Mouse (Mus musculus) liver, embryonic 14.5 days (tissue): ENCODE results near the gene Aldh5a1. TPM values are rescaled to one million over a fixed set of nuclear protein-coding genes. Genes with fewer than 3 reads are reported as not detected.

Experiments
- ATAC-seq: fragments of 200-750 bp; cut with Nextera tagmentation; 2 replicates; pipeline ENCODE4 v1.8.0; 2017; ENCODE audit warnings: moderate number of reproducible peaks, mild to moderate bottlenecking, moderate library complexity; ENCODE audit not compliant: insufficient read depth
- DNase-seq, 3 experiments: peaks; one replicate each; pipeline ENCODE4 v3.0.0-alpha.2; 2012 to 2013; ENCODE audit warnings: low read depth in 3 of 3, low spot score in 3 of 3
- H3K27ac ChIP-seq: fragments of 300-500 bp; sonication (generic); 2 replicates; pipeline ENCODE4 v1.5.1; 2014; ENCODE audit warnings: moderate library complexity, mild to moderate bottlenecking, control low read depth, inconsistent platforms
- H3K27me3 ChIP-seq: fragments of 300-500 bp; sonication (generic); 2 replicates; pipeline ENCODE4 v1.6.1; 2014; ENCODE audit warnings: mild to moderate bottlenecking, low read length, moderate library complexity; ENCODE audit not compliant: control insufficient read depth, insufficient read depth
- H3K36me3 ChIP-seq: fragments of 300-500 bp; sonication (generic); replicated peaks from 2 replicates; pipeline ENCODE4 v1.6.1; 2014; ENCODE audit warnings: low read depth; ENCODE audit not compliant: control insufficient read depth, insufficient read depth
- H3K4me1 ChIP-seq, 2 experiments: fragments of 200-500 bp in 1 of 2; fragments of 300-500 bp in 1 of 2; sonication (generic) in 1 of 2; replicated peaks; 2 replicates each; pipeline ENCODE4 v1.6.1; 2012 to 2014; ENCODE audit warnings: antibody characterized with exemption in 1 of 2, inconsistent platforms in 1 of 2, low read length in 1 of 2; ENCODE audit not compliant: control insufficient read depth in 2 of 2, insufficient read depth in 2 of 2
- H3K4me2 ChIP-seq: fragments of 300-500 bp; sonication (generic); 2 replicates; pipeline ENCODE4 v1.6.1; 2014; ENCODE audit warnings: low read depth, mild to moderate bottlenecking, control low read depth, moderate library complexity
- H3K4me3 ChIP-seq, 2 experiments: fragments of 200-500 bp in 1 of 2; fragments of 300-500 bp in 1 of 2; sonication (generic) in 1 of 2; 2 replicates each; pipeline ENCODE4 v1.5.1; 2012 to 2014; ENCODE audit warnings: low read depth in 2 of 2, low read length in 2 of 2, mild to moderate bottlenecking in 2 of 2, control low read depth in 1 of 2, inconsistent platforms in 1 of 2, moderate library complexity in 1 of 2; ENCODE audit not compliant: insufficient read depth in 1 of 2
- H3K9ac ChIP-seq: fragments of 300-500 bp; sonication (generic); replicated peaks from 2 replicates; pipeline ENCODE4 v1.6.1; 2014; ENCODE audit warnings: mild to moderate bottlenecking, control low read depth, moderate library complexity
- H3K9me3 ChIP-seq: fragments of 300-500 bp; sonication (generic); 2 replicates; pipeline ENCODE4 v1.6.1; 2016; ENCODE audit warnings: low read length, mixed read lengths; ENCODE audit not compliant: control insufficient read depth
- CTCF ChIP-seq: IDR thresholded peaks from 2 replicates; pipeline ENCODE4 v1.5.1; 2016; ENCODE audit warnings: antibody characterized with exemption, low read depth, control low read depth
- EP300 ChIP-seq: IDR thresholded peaks from 2 replicates; pipeline ENCODE4 v1.6.1; 2016; ENCODE audit warnings: antibody characterized with exemption, low read depth
- WGBS: fragments of 180-500 bp; shearing (Covaris S2); extraction: QIAGEN DNeasy Blood & Tissue Kit; methylation state at CpG from one replicate; pipeline ENCODE4 v1.1.7; 2014; ENCODE audit not compliant: insufficient replicate concordance; 5-methylcytosine and 5-hydroxymethylcytosine counted together
- polyA plus RNA-seq, 2 experiments: library from polyadenylated mRNA; depleted of rRNA in 1 of 2; stranded (reverse) in 1 of 2; unstranded in 1 of 2; fragments of >200 nt; fragmentation: Nextera tagmentation in 1 of 2; extraction: Ambion mirVana in 1 of 2; gene quantifications; 2 replicates each; pipeline versions ENCODE4 v1.2.1 to v1.2.3; 2012 to 2014

The Aldh5a1 gene
- polyA plus RNA-seq, 2 experiments = 2.1 to 3.1 TPM

- no peak for TF ChIP-seq CTCF
- TF ChIP-seq EP300 = no peak
- Histone ChIP-seq H3K4me3 (no peak overlapping the region), H3K4me2 (no peak overlapping the region), H3K27me3 (no peaks in the 10 kb centered on the region), H3K4me1 (no peaks in the 10 kb centered on the region), H3K9ac (no peak overlapping the region), H3K36me3 (no peaks in the 10 kb centered on the region), H3K27ac (no peak overlapping the region), H3K9me3 (no peaks in the 10 kb centered on the region)
- no peak for ATAC-seq
- WGBS = 64% methylated on average over 3 of the region's 3 CpGs
- DNase-seq = no peak
Observed at GRCm38 (mm10) chr13:24892516-24892915, 44.9 kb downstream of the Aldh5a1 start.

GRCm38 (mm10) chr13:24889554-24889953, 47.9 kb downstream of the Aldh5a1 start:
- no peaks in the 10 kb centered on the region for H3K4me1 ChIP-seq
- H3K4me3 ChIP-seq = no peak overlapping the region
- H3K27ac ChIP-seq = no peak overlapping the region
- DNase-seq (no peak), ATAC-seq (no peak)
- TF ChIP-seq CTCF (no peak), EP300 (no peak)
- WGBS = 24% methylated on average over 1 of the region's 1 CpGs
- H3K27me3 ChIP-seq = no peaks in the 10 kb centered on the region
- no peak overlapping the region for H3K4me2 ChIP-seq
- no peaks in the 10 kb centered on the region for H3K9me3 ChIP-seq
- H3K36me3 ChIP-seq = no peaks in the 10 kb centered on the region
- no peak overlapping the region for H3K9ac ChIP-seq

GRCm38 (mm10) chr13:24882411-24882810, 55.0 kb downstream of the Aldh5a1 start:
- TF ChIP-seq EP300 (no peak), CTCF (no peak)
- no peak overlapping the region for H3K4me3 ChIP-seq
- H3K4me1 ChIP-seq = 0 out of 4 replicates have a peak, but pooled peaks cover 0 to 4% of the 10 kb centered on the region in 2 experiments
- WGBS = 73% methylated on average over 6 of the region's 6 CpGs
- no peaks in the 10 kb centered on the region for H3K27me3 ChIP-seq
- no peak overlapping the region for H3K27ac ChIP-seq
- no peak for ATAC-seq
- no peak overlapping the region for H3K9ac ChIP-seq
- no peak for DNase-seq
- H3K36me3 ChIP-seq = no peaks in the 10 kb centered on the region
- no peak overlapping the region for H3K4me2 ChIP-seq
- no peaks in the 10 kb centered on the region for H3K9me3 ChIP-seq

- Histone ChIP-seq H3K27ac (no peak overlapping the region), H3K36me3 (no peaks in the 10 kb centered on the region), H3K4me3 (no peak overlapping the region), H3K4me1 (0 out of 4 replicates have a peak, but pooled peaks cover 0 to 4% of the 10 kb centered on the region in 2 experiments), H3K9ac (no peak overlapping the region), H3K9me3 (no peaks in the 10 kb centered on the region), H3K4me2 (no peak overlapping the region), H3K27me3 (no peaks in the 10 kb centered on the region)
- no peak for ATAC-seq
- no peak for TF ChIP-seq EP300
- TF ChIP-seq CTCF = no peak
- DNase-seq = no peak
- 66% methylated on average over 5 of the region's 5 CpGs for WGBS
Observed at GRCm38 (mm10) chr13:24880704-24881103, 56.8 kb downstream of the Aldh5a1 start.

GRCm38 (mm10) chr13:24880208-24880607, 57.3 kb downstream of the Aldh5a1 start:
- ATAC-seq = no peak
- H3K27ac ChIP-seq = no peak overlapping the region
- WGBS = 55% methylated on average over 6 of the region's 6 CpGs
- H3K9ac ChIP-seq = no peak overlapping the region
- no peaks in the 10 kb centered on the region for H3K36me3 ChIP-seq
- H3K9me3 ChIP-seq = no peaks in the 10 kb centered on the region
- DNase-seq = no peak
- H3K4me3 ChIP-seq = no peak overlapping the region
- TF ChIP-seq CTCF = no peak
- TF ChIP-seq EP300 = no peak
- 0 out of 4 replicates have a peak, but pooled peaks cover 0 to 4% of the 10 kb centered on the region in 2 experiments for H3K4me1 ChIP-seq
- H3K27me3 ChIP-seq = no peaks in the 10 kb centered on the region
- H3K4me2 ChIP-seq = no peak overlapping the region
